Mouse (Mus musculus) limb, embryonic 11.5 days (tissue): ENCODE data around the gene Slc15a5. TPM values are rescaled to one million over a fixed set of nuclear protein-coding genes. Genes with fewer than 3 reads are reported as not detected.
A peak's percentile ranks its signal among the peaks of the same experiment; 100 is the strongest.

Source experiments
- ATAC-seq: fragments of 200-750 bp; cut with Nextera tagmentation; 2 replicates; pipeline ENCODE4 v1.8.0; 2017; ENCODE audit warnings: low read depth; ENCODE audit not compliant: insufficient number of reproducible peaks, low FRiP score, low TSS enrichment
- DNase-seq: peaks from one replicate; pipeline ENCODE4 v3.0.0-alpha.2; 2015; ENCODE audit warnings: low spot score
- H3K27ac ChIP-seq: fragments of 300-500 bp; sonication (generic); replicated peaks from 2 replicates; pipeline ENCODE4 v1.5.1; 2014; ENCODE audit warnings: low read depth, mild to moderate bottlenecking, low read length
- H3K27me3 ChIP-seq: fragments of 300-500 bp; sonication (generic); 2 replicates; pipeline ENCODE4 v1.6.1; 2014; ENCODE audit warnings: mild to moderate bottlenecking, low read length, mixed read lengths; ENCODE audit not compliant: control insufficient read depth, insufficient read depth
- H3K36me3 ChIP-seq: fragments of 300-500 bp; sonication (generic); 2 replicates; pipeline ENCODE4 v1.6.1; 2014; ENCODE audit warnings: mild to moderate bottlenecking, low read length, moderate library complexity, mixed read lengths; ENCODE audit not compliant: control insufficient read depth, insufficient read depth
- H3K4me1 ChIP-seq: fragments of 300-500 bp; sonication (generic); 2 replicates; pipeline ENCODE4 v1.6.1; 2014; ENCODE audit warnings: low read length, mixed read lengths; ENCODE audit not compliant: control insufficient read depth, insufficient read depth
- H3K4me2 ChIP-seq: fragments of 300-500 bp; sonication (generic); 2 replicates; pipeline ENCODE4 v1.6.1; 2014; ENCODE audit warnings: low read depth, mild to moderate bottlenecking, moderate library complexity; ENCODE audit not compliant: severe bottlenecking
- H3K4me3 ChIP-seq: fragments of 300-500 bp; sonication (generic); 2 replicates; pipeline ENCODE4 v1.5.1; 2014; ENCODE audit warnings: low read depth, low read length
- H3K9ac ChIP-seq: fragments of 300-500 bp; sonication (generic); 2 replicates; pipeline ENCODE4 v1.6.1; 2014; ENCODE audit warnings: mild to moderate bottlenecking, low read length
- H3K9me3 ChIP-seq: fragments of 300-500 bp; sonication (generic); 2 replicates; pipeline ENCODE4 v1.6.1; 2016; ENCODE audit warnings: low read length; ENCODE audit not compliant: control insufficient read depth
- WGBS: fragments of 180-500 bp; shearing (Covaris S2); extraction: QIAGEN DNeasy Blood & Tissue Kit; methylation state at CpG from one replicate; pipeline ENCODE4 v1.1.7; 2014; 5-methylcytosine and 5-hydroxymethylcytosine counted together
- polyA plus RNA-seq: library from polyadenylated mRNA; unstranded; fragments of >200 nt; fragmentation: Nextera tagmentation; extraction: Ambion mirVana; gene quantifications from 2 replicates; pipeline ENCODE4 v1.2.1, GENCODE M21; 2014

Slc15a5 gene
- polyA plus RNA-seq, 1 experiment from 2014 or later = not detected

DNA sequence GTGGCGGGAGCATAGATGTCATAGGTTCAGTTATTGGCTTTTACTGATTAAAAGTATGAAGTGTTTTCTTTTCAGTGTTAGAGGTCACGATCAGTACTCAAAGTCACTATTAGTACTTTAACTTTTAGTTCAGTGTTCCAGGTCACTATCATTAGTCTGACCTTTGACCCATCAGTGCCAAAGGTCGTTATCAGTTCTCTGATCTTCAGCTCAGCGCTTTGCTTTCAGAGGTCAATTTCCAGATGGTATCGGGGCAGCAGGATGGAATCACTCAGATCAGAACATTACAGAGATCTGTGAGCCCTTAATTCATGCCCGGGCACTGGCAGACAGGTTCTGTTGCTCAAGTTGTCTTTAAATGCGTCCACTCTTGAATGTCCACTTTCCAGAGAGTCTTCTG lies 116.0 kb downstream of the Slc15a5 start:
- Histone ChIP-seq H3K27me3 (no peaks in the 10 kb centered on the region), H3K4me2 (no peak overlapping the region), H3K27ac (no peak overlapping the region), H3K9me3 (no peaks in the 10 kb centered on the region), H3K36me3 (no peaks in the 10 kb centered on the region), H3K9ac (no peak overlapping the region), H3K4me1 (no peaks in the 10 kb centered on the region), H3K4me3 (no peak overlapping the region)
- DNase-seq (no peak), ATAC-seq (no peak)
- WGBS = 26% methylated on average over 7 of the region's 7 CpGs

DNA sequence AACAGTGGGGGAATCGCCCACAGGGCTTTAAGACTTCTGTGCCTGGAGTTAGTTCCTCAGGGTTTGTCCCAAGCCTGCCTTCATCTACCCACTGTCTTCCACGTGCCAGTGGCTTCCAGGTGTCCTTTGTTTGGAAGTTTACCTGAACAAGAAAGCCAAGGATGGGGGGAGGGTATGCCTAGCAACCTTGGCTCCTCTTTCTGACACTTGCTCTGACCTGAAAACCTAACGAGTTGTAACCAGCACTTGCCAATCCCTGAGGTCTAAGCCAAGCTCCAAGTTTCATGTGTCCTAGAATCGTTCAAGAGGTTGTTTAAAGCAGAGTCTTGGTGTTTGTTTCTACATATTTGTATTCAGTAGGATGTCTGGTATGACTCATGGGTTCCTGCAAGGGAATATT lies 116.9 kb downstream of the Slc15a5 start:
- WGBS = 67% methylated on average over 4 of the region's 4 CpGs
- H3K4me3 ChIP-seq = no peak overlapping the region

DNA sequence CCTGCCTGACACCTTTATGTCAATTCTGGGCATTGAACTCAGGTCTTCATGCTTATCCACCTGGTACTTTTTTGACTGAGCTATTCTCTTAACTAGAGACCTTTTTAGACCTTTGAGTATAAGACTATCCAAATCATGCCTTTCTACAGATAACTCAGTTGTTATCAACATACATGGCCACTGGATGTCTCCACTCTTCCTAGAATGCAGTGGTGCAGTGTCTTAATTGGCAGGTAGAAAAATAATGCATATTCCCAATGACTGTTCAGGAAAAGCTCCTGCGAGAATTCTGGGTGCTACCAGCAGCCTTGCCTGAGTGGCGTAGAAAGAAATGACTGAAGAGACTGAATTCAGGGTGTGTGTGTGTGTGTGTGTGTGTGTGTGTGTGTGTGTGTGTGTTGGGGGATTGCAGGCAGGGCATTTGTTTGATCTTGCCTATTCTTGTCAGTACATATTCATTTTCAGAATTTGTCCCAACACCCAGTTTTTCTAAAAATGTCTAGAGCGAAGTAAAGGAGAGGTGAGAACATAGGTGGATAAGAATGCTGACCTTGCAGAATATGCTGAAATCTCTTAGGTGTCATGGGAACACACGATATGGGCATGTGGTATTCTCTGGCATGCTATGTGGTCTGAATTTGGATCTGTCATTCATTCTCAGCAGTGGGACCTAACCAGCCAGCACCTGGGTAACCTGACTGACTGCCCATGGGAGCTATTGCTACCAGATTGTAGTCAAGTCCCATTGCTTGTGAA lies 119.5 kb downstream of the Slc15a5 start:
- no peaks in the 10 kb centered on the region for H3K9me3 ChIP-seq
- DNase-seq (no peak), ATAC-seq (no peak)
- H3K27me3 ChIP-seq = no peaks in the 10 kb centered on the region
- H3K4me3 ChIP-seq = no peak overlapping the region
- no peaks in the 10 kb centered on the region for H3K36me3 ChIP-seq
- H3K27ac ChIP-seq = no peak overlapping the region
- H3K4me2 ChIP-seq = no peak overlapping the region
- no peak overlapping the region for H3K9ac ChIP-seq
- H3K4me1 ChIP-seq = no peaks in the 10 kb centered on the region
- WGBS = 89% methylated on average over 4 of the region's 4 CpGs

More for the DNA sequence above, 116.9 kb downstream of the Slc15a5 start:
- ATAC-seq (no peak), DNase-seq (no peak)
- Histone ChIP-seq H3K36me3 (no peaks in the 10 kb centered on the region), H3K9ac (no peak overlapping the region), H3K4me1 (no peaks in the 10 kb centered on the region), H3K4me2 (no peak overlapping the region), H3K27me3 (no peaks in the 10 kb centered on the region), H3K27ac (no peak overlapping the region), H3K9me3 (no peaks in the 10 kb centered on the region)

DNA sequence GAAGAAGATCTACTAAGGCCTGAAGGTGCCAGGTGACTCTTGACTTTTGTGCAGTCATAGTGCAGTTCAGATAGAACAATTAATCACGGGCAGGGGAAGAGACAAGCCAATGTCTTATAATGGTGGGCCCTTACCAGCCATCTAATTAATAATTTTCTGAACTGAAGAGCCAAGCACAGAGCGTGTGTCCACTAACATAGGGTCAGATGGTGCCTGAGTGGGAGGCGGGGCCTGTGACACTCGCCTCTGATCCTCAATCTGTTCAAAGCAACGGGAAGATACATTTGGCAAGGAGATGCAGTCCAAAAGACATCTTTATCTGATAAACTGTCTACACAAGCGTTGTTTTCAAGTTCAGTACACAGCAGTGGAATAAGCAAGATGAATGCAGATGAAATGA lies 122.1 kb downstream of the Slc15a5 start:
- H3K9ac ChIP-seq = no peak overlapping the region
- H3K36me3 ChIP-seq = no peaks in the 10 kb centered on the region
- DNase-seq (no peak), ATAC-seq (no peak)
- no peaks in the 10 kb centered on the region for H3K4me1 ChIP-seq
- H3K27ac ChIP-seq = no peak overlapping the region
- H3K4me2 ChIP-seq = no peak overlapping the region
- H3K27me3 ChIP-seq = no peaks in the 10 kb centered on the region
- WGBS = 90% methylated on average over 6 of the region's 6 CpGs
- H3K9me3 ChIP-seq = no peaks in the 10 kb centered on the region
- no peak overlapping the region for H3K4me3 ChIP-seq

DNA sequence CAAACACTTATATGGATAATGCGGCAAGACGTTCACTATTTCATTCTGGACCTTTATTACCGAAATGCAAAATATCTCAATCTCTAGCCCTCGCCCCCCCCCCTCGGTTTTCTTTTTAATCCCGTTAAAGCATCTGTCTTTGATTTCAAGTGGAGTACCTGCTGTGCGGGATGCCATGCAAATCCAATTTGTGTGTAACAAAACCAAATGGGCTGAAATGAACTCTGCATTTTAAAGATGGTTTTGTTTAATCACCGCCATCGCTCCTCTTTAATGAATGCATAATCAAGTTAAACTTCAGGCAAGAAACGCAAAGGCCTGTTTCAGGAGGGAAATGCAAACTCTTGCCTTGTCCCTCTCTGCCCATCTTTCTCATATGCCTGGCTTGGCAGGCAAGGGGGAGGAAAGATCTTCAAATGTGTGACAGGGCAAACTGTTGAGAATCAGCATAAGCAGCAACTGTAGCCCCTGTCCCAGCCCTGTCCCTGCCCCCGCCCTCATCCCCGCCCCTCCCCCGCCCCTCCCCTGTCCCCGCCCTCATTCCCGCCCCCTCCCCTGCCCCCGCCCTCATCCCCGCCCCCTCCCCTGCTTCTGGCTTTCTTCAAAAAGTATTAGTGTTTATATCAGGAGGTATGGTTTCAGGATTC lies 122.8 kb downstream of the Slc15a5 start:
- no peaks in the 10 kb centered on the region for H3K36me3 ChIP-seq
- no peak overlapping the region for H3K9ac ChIP-seq
- whole genome bisulfite sequencing = 22% methylated on average over 13 of the region's 17 CpGs
- H3K4me3 ChIP-seq = no peak overlapping the region
- no peak overlapping the region for H3K27ac ChIP-seq
- no peaks in the 10 kb centered on the region for H3K4me1 ChIP-seq
- H3K9me3 ChIP-seq = no peaks in the 10 kb centered on the region
- H3K4me2 ChIP-seq = peak overlapping the region; percentile 14; the same call in 1 of the 2 replicates
- DNase-seq = peak; percentile 26
- 0 out of 2 replicates have a peak, but pooled peaks have one; percentile 56 for ATAC-seq
- H3K27me3 ChIP-seq = no peaks in the 10 kb centered on the region

DNA sequence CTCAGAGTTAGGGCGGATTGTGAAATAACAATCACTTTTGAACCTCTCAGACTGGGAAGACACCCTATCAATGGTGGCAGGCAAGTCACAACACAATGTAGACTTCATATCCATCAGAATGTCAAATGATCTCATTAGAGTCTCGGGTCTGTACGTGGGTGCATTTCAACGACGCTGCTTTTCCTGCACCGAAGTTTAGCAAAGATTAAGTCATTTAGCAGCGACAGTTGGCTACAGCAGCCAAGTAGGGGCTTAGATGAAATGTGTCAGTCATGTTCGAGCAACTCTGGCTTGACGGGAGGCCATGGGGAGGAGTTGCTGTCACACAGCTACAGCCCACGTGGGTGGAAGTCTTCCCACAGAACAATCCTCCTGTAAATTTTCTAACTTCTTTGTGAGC lies 133.2 kb downstream of the Slc15a5 start:
- Histone ChIP-seq H3K36me3 (no peaks in the 10 kb centered on the region), H3K9ac (no peak overlapping the region), H3K4me2 (no peak overlapping the region), H3K9me3 (no peaks in the 10 kb centered on the region), H3K27ac (no peak overlapping the region), H3K4me1 (no peaks in the 10 kb centered on the region), H3K27me3 (no peaks in the 10 kb centered on the region), H3K4me3 (no peak overlapping the region)
- 85% methylated on average over 10 of the region's 10 CpGs for WGBS
- DNase-seq (no peak), ATAC-seq (no peak)

DNA sequence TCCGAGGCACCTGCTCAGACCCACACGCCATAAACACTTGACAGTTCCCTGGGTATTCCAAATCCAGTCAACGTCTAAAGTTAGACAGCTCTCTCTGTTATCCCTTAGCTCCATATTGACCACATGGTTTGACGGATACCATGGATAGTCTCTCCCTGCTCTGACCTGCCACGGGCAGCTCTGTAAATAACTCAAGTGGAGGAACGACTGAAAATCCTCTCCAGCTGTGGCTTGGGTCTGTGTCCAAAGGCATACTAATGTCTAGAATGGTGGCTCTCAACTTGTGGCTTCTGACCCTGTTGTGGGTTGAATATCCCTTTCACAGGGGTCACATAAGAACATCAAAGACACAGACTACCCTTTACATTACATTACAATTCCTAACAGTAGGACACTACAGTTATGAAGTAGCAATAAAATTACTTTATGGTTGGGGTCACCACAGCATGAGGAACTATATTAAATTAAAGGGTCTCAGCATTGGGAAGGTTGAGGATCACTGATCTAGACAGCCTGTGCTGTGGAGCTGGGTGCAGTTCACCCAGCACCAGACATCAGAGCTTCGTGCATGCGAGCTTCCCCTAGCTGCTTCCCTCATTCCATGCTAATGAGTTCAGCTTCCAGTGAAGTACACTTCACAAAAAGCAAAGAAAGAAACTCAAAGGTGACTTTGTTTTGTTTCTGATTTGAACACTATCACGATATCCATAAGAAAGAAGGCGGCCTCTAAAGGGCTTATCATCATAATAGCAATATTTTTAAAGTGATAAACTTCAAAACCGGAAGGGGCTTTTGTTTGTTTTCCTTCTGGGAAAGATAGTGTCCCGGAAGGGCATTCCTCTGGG lies 139.1 kb downstream of the Slc15a5 start:
- no peaks in the 10 kb centered on the region for H3K9me3 ChIP-seq
- DNase-seq (no peak), ATAC-seq (no peak)
- no peak overlapping the region for H3K9ac ChIP-seq
- H3K4me1 ChIP-seq = no peaks in the 10 kb centered on the region
- no peak overlapping the region for H3K4me2 ChIP-seq
- H3K27ac ChIP-seq = no peak overlapping the region
- no peaks in the 10 kb centered on the region for H3K36me3 ChIP-seq
- 61% methylated on average over 12 of the region's 12 CpGs for WGBS
- H3K4me3 ChIP-seq = no peak overlapping the region
- H3K27me3 ChIP-seq = no peaks in the 10 kb centered on the region

DNA sequence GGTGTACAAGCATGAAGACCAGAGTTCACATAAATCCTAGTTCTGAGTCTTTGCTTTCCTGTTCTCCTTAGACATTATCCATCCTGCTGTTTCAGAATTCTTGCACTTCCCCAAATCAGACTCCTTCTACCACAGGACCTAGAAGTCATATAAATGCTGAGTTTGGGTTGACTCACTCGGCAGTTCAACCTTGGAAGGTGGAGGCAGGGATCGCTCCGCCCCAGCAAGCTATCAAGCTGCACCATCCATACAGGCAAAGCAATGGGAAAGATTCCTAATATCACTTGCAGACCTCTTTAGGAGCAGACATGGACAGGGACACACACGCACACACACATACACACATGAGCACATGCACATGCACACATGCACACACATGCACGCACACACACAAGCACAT lies 142.2 kb downstream of the Slc15a5 start:
- Histone ChIP-seq H3K9me3 (no peaks in the 10 kb centered on the region), H3K4me1 (no peaks in the 10 kb centered on the region), H3K27me3 (no peaks in the 10 kb centered on the region), H3K36me3 (no peaks in the 10 kb centered on the region), H3K4me3 (no peak overlapping the region), H3K9ac (no peak overlapping the region), H3K4me2 (no peak overlapping the region), H3K27ac (no peak overlapping the region)
- WGBS = 94% methylated on average over 5 of the region's 5 CpGs
- DNase-seq = no peak
- no peak for ATAC-seq
